Mouse (Mus musculus) CD4-positive, CD25-positive, alpha-beta regulatory T cell (primary cell): Measurements from ENCODE around the gene Gde1. TPM values are rescaled to one million over a fixed set of nuclear protein-coding genes. Genes with fewer than 3 reads are reported as not detected.

ENCODE experiments used
- polyA plus RNA-seq: library from polyadenylated mRNA; unstranded; fragments of 100-300 nt; shearing (Covaris generic); gene quantifications from one replicate; pipeline ENCODE4 v1.2.1, GENCODE M21; 2017

The Gde1 gene
- polyA plus RNA-seq, result 52.1 TPM

GRCm38 (mm10) chr7:118705101-118705961 lies at the start of gene Gde1:
Gene Gde1, minus strand, starts transcription at chr7:118705778.

GRCm38 (mm10) chr7:118739975-118740531 lies 34.5 kb upstream of the Gde1 start, which contains the start of gene Vps35l:
Gene Vps35l, plus strand, starts transcription at chr7:118740226.

DNA sequence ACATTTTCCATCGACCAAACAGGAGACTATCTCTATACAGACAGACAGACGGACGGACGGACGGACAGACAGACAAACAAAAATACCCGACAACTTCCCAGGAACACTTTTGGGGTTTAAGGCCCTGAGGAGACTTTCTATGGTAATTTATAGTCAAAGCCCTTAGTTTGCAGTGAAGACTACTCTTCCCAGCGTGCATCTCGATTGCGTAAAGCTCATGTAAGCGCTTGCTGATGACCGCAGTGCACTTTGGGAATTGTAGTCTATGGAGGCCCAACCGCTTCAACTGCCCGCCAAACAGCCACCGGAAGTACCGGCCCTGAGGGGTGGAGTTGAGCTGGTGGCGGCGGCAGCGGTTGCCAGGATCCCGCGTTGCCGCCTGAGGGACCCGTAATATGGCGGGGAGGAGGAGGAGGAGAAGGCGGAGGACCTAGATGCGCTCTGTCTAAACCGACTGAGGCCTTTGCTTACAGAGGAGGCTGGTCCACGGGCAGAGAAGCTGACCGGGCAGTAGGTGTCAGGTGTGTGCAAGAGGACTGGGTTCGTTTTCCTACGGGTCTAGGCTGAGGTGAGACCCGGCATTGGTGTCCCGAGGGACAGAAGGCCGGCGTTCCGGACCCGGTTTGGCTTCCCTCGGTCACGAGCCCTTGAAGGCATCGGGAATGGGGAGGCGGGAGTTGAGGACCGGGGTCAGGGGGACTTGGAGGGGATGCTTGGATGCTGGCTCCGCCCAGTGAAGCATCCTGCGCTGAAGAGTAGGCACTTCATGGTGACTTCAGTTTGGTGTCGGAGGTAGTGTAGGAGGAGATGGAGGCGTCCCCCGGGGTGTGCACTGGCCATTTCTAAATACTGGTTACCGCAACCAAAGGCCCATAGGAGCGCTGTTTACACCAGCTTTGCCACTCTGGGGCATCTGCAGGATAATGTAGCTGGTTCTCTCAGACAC lies 6.9 kb upstream of the Gde1 start, which contains the start of gene Ccp110:
Gene Ccp110, plus strand, starts transcription at position 325 of the 946 bp plus-strand sequence.

Other genes with a start within 250 kb of the Gde1 start
- 0.74 TPM for gene Itpripl2, start 213.8 kb downstream of the Gde1 start, polyA plus RNA-seq
- gene Coq7, start 172.4 kb downstream of the Gde1 start, polyA plus RNA-seq, result 10.5 TPM
- gene Tmc7, start 121.0 kb downstream of the Gde1 start, polyA plus RNA-seq, result 0.05 TPM
- gene Tmc5, start 108.5 kb downstream of the Gde1 start, polyA plus RNA-seq, result not detected
- gene Ccp110, start 6.8 kb upstream of the Gde1 start, polyA plus RNA-seq, result 6.0 TPM
- gene Vps35l, start 34.4 kb upstream of the Gde1 start, polyA plus RNA-seq, result 98.1 TPM
- gene Iqck, start 150.0 kb upstream of the Gde1 start, polyA plus RNA-seq, result 0.42 TPM
- 34.3 TPM for gene Knop1, start 150.5 kb upstream of the Gde1 start, polyA plus RNA-seq